Mouse (Mus musculus): ENCODE data around the gene Cpeb1.

The Cpeb1 gene

DNA sequence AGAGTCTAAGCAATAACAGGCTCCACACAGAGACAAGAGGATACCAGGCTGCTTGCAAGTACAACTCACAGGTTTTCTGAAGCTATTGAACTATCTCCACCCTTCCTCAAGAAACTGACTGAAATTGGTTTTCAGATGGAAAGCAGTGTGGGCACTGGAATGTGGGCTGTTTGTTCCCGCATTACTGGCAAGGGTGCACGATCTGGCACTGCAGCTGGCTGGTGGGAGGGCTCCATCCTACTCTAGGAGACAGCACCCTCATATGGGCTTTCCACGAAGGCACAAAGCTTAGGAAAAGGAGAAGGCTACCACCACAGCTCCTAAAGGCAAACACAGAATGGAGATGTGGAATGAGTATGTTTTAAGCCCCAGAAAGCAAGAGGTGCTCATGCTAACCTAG lies 85.5 kb downstream of the Cpeb1 start:
- no peak for DNase-seq

- no peak for DNase-seq
These were observed 87.3 kb downstream of the Cpeb1 start for GRCm38 (mm10) chr7:81367946-81368345.

DNA sequence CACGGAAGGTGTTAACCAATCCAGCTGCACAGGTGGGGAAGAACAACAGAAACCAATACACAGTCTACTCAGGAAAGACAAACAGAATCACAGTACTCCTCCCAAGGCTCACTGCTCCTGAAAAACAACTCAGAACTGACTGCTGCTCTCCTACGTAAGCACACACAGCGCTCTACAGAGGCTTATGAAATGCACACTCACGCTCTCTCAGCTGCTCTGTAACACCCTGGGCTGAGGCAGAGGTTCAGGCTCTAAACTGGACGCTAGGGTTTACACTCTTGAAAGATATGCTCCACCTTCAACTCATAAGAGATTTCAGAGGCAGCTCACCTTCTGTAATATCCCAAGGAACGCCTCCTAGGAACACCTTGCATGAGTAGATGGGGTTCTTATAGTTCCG lies 98.3 kb downstream of the Cpeb1 start:
- no peak for DNase-seq

GRCm38 (mm10) chr7:81356360-81356759 lies 98.9 kb downstream of the Cpeb1 start:
- no peak for DNase-seq

DNA sequence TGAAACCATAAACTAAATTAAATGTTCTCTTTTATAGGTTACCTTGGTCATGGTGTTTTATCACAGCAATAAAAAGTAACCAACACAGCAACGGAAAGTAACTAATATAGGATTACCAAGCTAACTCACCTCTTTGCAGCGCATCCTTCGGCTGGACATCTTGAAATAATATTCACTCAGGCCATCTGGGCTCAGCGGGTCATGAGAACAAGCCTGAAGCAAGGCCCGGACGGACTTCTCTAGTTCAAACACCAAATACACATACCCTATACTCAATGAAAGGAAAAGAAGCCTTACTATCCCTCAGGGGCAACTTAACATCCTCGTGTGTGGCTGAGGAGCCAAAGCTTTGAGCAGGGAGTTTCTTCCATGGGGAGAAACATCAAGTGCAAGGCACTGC lies 99.5 kb downstream of the Cpeb1 start:
- no peak for DNase-seq

DNA sequence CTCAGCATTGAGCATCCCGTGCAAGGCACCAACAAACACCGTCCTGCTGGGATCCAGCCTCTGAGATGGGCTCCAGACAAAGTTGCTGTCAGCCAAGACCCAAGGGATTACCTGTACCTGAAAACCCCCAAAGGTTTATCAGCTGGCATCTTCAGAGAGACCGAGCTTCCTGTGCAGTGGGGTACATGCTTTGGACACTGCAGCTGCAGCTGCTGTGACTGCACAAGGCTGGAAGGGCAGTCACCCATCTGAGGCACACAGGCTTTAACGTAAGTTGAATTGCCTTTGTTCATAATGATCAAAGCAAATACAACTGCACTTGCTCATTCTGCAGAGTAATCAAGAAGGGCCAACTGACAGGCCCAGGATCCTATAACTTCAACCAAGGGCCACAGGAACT lies 103.4 kb downstream of the Cpeb1 start:
- no peak for DNase-seq

GRCm38 (mm10) chr7:81348206-81348605 lies 107.1 kb downstream of the Cpeb1 start:
- peak in 1 of 2 experiments; percentile 40 for DNase-seq

GRCm38 (mm10) chr7:81345447-81346170 lies 109.7 kb downstream of the Cpeb1 start:
- DNase-seq = peak in 1 of 2 experiments; percentile 27

DNA sequence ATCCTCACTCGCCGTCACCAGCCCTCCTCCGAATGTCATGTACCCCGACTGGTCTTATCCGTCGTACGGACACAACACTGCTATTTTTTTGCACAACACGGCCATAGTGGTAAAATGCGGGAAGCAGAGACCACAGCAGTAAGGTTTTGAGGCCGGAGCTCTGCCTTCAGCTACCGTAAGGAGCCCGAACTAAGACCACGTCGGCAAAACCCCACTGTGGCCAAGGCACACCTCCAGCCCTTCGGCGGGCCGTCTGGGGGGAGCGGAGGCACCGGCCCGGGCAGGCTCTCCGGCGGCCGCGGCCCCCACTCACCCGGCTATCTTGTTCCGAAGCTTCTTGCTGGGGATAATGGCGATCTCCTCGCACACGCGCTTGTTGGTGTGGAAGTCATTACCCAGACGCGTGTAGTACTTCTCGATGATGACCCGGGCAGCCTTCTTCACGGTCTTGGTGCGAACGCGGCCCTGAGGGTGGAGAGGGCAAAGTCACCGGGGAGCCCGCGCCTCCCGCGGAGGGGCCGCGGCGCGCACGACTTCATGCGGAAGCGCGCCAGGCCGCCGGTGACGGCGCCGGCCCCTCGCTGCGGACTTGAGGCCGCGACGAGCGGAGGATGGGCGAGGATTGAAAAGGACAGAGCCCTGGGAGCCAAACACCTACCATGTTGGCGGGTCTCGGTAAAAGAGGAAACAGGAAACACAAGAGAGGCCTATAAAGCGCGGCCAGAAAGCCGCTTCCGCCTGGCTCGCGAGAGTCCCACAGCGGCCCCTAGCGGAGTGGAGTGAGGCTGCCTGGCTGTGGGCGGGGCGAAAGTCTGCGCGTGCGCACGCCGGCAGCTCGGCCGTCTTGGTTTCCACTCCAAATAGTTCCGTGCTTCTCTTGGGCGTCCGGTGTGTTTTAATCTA lies 110.5 kb downstream of the Cpeb1 start, which contains the start of gene Rps17:
Gene Rps17, minus strand, starts transcription at position 711 of the 903 bp plus-strand sequence.
- DNase-seq = peak; percentile 99

- no peak for DNase-seq
These were observed 111.4 kb downstream of the Cpeb1 start for GRCm38 (mm10) chr7:81343831-81344230.

GRCm38 (mm10) chr7:81343316-81343715 lies 111.9 kb downstream of the Cpeb1 start:
- peak in 1 of 2 experiments; percentile 27 for DNase-seq

- no peak for DNase-seq
These were observed 112.7 kb downstream of the Cpeb1 start for GRCm38 (mm10) chr7:81342356-81343094.

- DNase-seq = peak; percentile 53 to 77
These were observed 113.7 kb downstream of the Cpeb1 start for GRCm38 (mm10) chr7:81341563-81341962.

GRCm38 (mm10) chr7:81339783-81340182 lies 115.5 kb downstream of the Cpeb1 start:
- DNase-seq = peak; percentile 76 to 81

- no peak for DNase-seq
These were observed 116.8 kb downstream of the Cpeb1 start for GRCm38 (mm10) chr7:81338522-81338873.

GRCm38 (mm10) chr7:81337785-81338521 lies 117.3 kb downstream of the Cpeb1 start:
- DNase-seq = no peak

DNA sequence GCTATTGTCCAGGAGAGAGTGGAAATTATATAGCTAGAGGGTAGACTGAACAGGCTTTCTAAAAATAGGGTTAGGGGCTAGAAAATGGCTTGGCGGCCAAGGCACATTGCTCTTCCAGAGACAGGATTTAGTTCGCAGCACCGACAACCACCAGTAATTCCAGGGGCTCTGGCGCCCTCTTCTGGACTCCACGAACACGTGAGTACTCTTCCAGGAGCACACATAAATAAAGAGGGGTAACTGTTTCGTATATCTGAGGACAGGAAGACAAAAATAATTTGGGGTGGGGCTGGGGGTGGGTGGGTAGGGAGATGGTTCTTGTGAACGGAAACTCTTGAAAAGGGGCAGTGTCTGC lies 118.9 kb downstream of the Cpeb1 start:
- peak; percentile 71 to 74 for DNase-seq

GRCm38 (mm10) chr7:81335705-81336431 lies 119.4 kb downstream of the Cpeb1 start:
- DNase-seq = no peak

- DNase-seq = no peak
These were observed 123.4 kb downstream of the Cpeb1 start for GRCm38 (mm10) chr7:81331851-81332250.

DNA sequence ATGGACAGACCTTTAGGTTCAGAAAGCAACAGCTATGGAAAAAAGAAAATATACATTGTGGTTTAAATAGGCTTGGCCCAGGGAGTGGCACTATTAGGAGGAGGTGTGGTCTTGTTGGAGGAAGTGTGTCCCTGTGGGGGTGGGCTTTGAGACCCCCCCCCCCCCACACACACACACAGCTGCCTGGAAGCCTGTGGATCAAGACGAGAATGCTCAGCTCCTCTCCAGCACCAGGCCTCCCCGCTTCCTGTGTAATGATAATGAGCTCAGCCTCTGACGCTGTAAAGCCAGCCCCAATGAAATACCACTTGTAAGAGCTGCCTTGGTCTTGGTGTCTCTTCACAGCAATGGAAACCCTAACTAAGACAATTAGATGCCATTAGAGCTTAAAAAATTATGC lies 124.5 kb downstream of the Cpeb1 start:
- DNase-seq = no peak

GRCm38 (mm10) chr7:81327661-81328060 lies 127.6 kb downstream of the Cpeb1 start:
- no peak for DNase-seq

- no peak for DNase-seq
These were observed 128.4 kb downstream of the Cpeb1 start for GRCm38 (mm10) chr7:81326859-81327258.
